Mouse (Mus musculus): Measurements from ENCODE around the gene Zfp367.

Gene Zfp367

GRCm38 (mm10) chr13:64153083-64153682 lies at the start of gene Zfp367:
Gene Zfp367 (minus strand): TSS chr13:64153202.
- DNase-seq (ENCODE audit: low spot score in 2 of 2) = peak; percentile 98 to 99

DNA sequence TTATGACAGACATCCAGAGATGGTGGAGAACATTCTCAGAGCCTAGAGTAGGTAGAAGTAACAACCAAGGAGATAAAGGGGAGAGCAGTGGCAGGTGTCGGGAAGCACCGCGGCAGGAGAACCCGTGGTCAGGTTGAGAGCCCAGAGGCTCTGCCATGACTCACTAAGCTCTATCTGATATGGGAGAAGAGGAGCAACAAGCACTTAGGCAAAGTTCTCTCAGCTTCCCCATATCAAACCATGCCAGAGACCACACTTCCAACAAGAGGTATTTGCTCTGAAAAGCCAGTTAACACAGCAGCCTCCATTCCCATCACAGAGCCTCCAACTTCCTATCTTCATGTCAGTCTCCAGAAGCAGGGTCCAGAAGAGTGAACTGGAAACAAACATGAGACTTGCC lies 47.9 kb upstream of the Zfp367 start:
- no peak for DNase-seq (ENCODE audit: low spot score in 2 of 2)

GRCm38 (mm10) chr13:64198310-64198709 lies 45.3 kb upstream of the Zfp367 start:
- DNase-seq (ENCODE audit: low spot score in 2 of 2) = no peak

- DNase-seq (ENCODE audit: low spot score in 2 of 2) = no peak
Measured at GRCm38 (mm10) chr13:64197899-64198298, 44.9 kb upstream of the Zfp367 start.

DNA sequence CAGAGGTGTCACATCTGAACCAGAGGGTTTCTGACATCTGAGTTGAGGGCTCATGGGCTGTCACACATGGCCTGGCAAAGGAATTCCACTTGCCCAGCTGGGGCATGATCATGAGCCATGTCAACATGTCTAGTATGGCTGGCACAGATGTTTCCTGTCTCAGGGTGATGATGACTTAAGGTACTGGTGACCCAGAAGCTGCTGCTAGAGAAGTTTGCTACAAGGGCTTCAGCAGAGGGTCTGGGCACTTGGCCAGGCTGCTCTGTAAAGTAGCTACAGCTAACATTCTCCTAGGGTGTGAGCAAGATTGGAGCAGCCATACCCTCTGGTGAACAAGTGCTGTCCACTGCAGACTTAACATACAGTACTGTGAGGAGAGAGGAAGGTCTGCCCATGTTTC lies 34.1 kb upstream of the Zfp367 start:
- DNase-seq (ENCODE audit: low spot score in 2 of 2) = no peak

DNA sequence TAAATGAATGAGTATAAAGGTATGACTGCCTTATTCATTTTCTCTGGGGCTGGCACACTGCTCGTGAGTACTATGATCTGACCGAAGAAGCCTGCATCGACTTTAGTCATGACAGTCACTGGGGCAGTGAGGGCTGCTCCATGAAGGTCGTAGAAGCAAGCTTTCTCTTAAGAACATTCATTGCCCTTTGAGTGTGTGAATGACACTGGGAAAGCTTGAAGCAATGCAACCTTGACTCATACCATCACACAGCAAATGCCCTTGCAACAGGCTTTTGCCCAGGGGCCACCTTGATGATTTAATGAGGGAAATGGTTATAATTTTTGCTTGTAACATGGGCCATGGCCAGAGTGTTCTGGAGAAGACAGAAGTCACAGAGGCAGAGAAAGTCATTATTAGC lies 33.5 kb upstream of the Zfp367 start:
- no peak for DNase-seq (ENCODE audit: low spot score in 2 of 2)

DNA sequence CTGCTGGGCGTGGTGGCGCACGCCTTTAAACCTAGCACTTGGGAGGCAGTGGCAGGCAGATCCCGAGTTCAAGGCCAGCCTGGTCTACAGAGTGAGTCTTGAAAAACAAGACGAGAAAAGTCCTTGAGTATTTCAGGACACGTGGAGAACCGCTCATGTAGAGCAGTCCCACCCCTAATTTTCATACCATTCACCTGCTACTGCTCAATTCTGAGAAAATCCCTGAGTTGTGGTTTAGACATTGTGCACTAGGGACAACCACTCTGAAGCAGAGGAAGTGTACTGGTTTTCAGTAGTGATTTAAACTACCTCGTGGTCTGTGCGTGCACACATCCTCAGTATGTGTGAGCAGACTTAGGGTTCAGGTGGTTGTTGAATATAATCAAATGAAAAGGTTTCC lies 32.6 kb upstream of the Zfp367 start:
- DNase-seq (ENCODE audit: low spot score in 2 of 2) = no peak

DNA sequence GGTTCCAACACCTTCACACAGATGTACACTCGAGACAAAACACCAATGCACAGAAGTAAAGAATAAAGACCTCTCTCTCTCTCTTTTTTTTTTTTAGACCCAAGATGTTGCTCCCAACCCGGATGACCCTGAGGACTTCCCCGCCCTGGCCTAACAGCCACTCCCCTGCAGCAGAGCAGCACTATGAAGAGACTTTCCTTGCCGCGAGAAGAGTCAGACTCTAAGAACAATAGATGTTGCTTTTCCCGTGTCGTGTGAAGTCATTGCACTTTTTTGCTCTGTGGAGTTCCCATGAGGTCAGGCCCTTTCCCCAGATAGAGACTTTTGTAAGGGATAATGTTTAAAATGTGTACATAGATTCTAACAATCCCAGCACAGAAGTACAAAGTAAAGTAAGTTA lies 32.2 kb upstream of the Zfp367 start:
- no peak for DNase-seq (ENCODE audit: low spot score in 2 of 2)

GRCm38 (mm10) chr13:64184361-64184760 lies 31.4 kb upstream of the Zfp367 start:
- DNase-seq (ENCODE audit: low spot score in 2 of 2) = no peak

DNA sequence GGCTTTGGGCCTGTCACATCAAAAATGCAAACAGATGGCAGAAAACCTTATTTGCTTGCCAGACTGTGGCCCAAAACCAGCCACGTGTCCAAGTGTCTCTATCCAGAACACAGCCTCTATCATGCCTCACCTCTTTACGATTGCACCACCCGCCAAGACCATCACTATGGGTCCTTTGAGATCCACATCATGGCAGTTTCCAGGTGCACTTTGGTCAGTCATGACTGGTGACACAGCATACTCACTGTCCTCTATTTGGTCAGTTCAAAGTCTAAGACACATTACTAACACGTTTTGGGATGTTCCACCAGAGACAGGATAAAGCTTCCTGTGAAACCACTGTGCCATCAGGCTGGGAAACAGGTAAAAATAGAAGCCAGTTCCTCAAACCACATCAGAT lies 30.6 kb upstream of the Zfp367 start:
- no peak for DNase-seq (ENCODE audit: low spot score in 2 of 2)

DNA sequence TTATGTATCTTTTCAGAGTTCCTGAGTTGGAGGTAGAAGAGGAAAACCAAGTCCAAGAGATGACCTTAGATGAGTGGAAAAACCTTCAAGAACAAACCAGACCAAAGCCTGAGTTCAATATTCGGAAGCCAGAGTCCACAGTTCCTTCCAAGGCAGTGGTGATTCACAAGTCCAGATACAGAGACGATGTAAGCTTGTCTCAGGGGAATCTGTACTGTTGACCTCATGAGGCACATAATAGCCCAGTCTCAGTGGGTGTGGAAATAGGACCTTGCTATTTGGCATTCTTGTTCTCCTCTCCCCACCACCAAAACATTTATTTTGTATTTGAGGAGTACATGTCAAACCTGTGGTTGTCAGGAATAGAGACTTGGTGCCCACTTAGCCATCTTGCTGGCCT lies 29.1 kb upstream of the Zfp367 start:
- no peak for DNase-seq (ENCODE audit: low spot score in 2 of 2)

GRCm38 (mm10) chr13:64180888-64181287 lies 27.9 kb upstream of the Zfp367 start:
- DNase-seq (ENCODE audit: low spot score in 2 of 2) = peak; percentile 52 to 79

DNA sequence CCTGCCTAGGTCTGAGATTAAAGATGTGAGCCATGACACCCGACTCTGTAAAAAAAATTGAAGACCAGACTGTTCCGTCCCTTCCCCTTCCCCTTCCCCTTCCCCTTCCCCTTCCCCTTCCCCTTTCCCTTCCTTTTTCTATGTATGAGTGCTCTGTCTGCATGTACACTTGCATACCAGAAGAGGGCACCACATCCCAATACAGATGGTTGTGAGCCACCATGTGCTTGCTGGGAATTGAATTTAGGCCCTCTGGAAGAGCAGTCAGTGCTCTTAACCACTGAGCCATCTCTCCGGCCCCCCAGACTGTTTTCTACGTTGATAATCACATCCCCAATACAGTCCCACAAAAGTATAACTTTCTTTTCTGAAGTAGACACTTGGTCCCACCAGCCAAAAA lies 27.3 kb upstream of the Zfp367 start:
- DNase-seq (ENCODE audit: low spot score in 2 of 2) = no peak

- DNase-seq (ENCODE audit: low spot score in 2 of 2) = no peak
Measured at GRCm38 (mm10) chr13:64178746-64179652, 26.0 kb upstream of the Zfp367 start.

GRCm38 (mm10) chr13:64178000-64178399 lies 25.0 kb upstream of the Zfp367 start:
- DNase-seq (ENCODE audit: low spot score in 2 of 2) = no peak

- no peak for DNase-seq (ENCODE audit: low spot score in 2 of 2)
Measured at GRCm38 (mm10) chr13:64169746-64170145, 16.7 kb upstream of the Zfp367 start.

DNA sequence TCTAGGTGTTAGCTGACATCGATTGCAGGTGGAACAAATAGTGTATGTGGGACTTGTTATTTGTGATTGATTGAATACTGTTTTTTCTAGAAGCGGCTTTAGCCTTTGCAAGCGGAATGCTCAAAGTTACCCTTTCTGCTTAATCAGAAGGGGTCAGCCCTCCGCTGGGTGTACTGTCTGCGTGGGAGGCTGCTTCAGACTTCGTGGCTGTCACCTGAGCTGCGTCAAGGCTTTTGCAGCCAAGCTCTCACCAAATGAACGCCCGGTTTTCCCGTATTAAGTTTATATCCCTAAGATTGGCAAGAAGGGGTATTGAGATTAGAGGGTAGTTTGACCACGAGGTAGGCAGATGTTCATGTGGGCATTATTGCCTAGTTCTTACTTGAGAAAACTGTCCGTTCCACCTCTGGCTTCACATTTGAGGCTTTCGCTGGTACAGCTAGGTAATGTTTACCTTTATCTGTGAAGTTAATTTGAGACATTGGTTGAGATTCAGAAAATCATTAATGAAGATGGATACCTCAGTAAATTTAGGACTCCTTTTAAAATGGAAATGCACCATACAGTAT lies 10.2 kb upstream of the Zfp367 start:
- DNase-seq (ENCODE audit: low spot score in 2 of 2) = no peak

- DNase-seq (ENCODE audit: low spot score in 2 of 2) = no peak
Measured at GRCm38 (mm10) chr13:64162626-64163025, 9.6 kb upstream of the Zfp367 start.

- peak in 1 of 2 experiments; percentile 79 for DNase-seq (ENCODE audit: low spot score in 2 of 2)
Measured at GRCm38 (mm10) chr13:64161916-64162611, 9.1 kb upstream of the Zfp367 start.

DNA sequence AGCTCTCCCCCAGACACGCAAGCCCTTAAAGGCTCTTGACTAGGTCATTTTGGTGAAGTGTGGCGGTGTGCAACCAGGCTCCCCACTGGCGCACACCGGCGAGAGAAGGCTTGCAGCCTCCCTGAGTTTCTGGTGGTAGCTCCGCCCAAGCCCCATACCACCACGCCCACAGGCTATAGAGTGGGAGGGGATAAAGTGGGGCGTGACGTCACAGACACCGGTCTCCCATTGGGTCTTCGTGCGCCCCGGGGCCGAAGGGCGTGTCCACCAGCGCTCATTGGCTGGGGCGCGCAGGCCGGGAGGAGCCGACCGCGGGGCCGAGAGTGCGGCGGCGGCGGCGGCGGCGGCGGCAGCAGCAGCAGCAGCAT lies 8.5 kb upstream of the Zfp367 start, which contains the start of gene Habp4:
Habp4 (plus strand) TSS at position 277 of the 368 bp plus-strand sequence.
- peak; percentile 99 for DNase-seq (ENCODE audit: low spot score in 2 of 2)

DNA sequence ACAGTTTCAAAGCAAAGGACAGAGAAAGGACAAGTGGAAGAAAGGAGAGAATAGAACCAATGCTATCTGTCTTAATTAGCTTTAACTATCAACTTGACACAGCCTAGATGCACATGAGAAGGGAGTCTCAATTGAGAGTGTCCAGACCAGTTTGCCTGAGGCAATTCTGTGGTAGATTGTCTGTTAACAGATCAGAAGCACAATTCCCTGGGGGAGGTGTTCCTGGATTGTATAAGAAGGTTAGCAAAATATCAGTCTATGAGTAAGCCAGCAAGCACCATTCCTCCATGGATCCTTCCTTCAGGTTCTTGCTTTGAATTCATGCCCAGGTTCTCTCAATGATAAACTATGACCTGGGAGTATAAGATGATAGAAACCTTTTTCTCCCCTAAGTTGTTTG lies 4.0 kb upstream of the Zfp367 start:
- no peak for DNase-seq (ENCODE audit: low spot score in 2 of 2)

DNA sequence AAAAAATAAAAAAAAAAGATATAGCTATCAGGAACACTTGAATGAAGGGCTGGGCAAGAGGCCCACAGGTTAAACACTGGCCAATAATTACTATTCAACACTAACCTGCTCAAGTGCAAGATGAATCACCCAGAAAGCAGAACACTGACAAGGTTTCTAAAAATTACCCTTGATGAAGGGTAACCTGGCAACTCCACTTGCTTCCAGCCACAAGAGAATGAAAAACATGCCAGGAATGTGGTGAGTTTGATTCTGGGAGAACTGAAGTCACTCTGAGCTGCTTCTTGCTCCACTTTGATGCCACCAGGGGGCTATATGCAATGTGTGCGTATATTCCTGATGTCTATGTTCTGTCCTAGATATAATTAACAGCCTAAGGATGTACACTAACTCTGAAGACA lies 2.2 kb upstream of the Zfp367 start:
- DNase-seq (ENCODE audit: low spot score in 2 of 2) = no peak
